Mouse (Mus musculus): ENCODE data around the gene Fgfrl1.
A peak's percentile ranks its signal among the peaks of the same experiment; 100 is the strongest.

The Fgfrl1 gene

GRCm38 (mm10) chr5:108667370-108667769, 24.8 kb upstream of the Fgfrl1 start:
- no peak for DNase-seq (ENCODE audit: low spot score)

GRCm38 (mm10) chr5:108668387-108668932, 23.7 kb upstream of the Fgfrl1 start:
- DNase-seq (ENCODE audit: low spot score): no peak

- DNase-seq (ENCODE audit: low spot score): peak; percentile 89
These were observed 22.9 kb upstream of the Fgfrl1 start, which contains the start of gene Dgkq for GRCm38 (mm10) chr5:108668977-108669936. Gene Dgkq, minus strand, starts transcription at chr5:108669672.

- no peak for DNase-seq (ENCODE audit: low spot score)
These were observed 22.2 kb upstream of the Fgfrl1 start for GRCm38 (mm10) chr5:108669986-108670385.

- DNase-seq (ENCODE audit: low spot score): peak; percentile 65
These were observed 21.4 kb upstream of the Fgfrl1 start for GRCm38 (mm10) chr5:108670785-108671184.

GRCm38 (mm10) chr5:108671757-108672156, 20.4 kb upstream of the Fgfrl1 start:
- no peak for DNase-seq (ENCODE audit: low spot score)

- DNase-seq (ENCODE audit: low spot score): no peak
These were observed 17.6 kb upstream of the Fgfrl1 start for GRCm38 (mm10) chr5:108674624-108675023.

GRCm38 (mm10) chr5:108675251-108675816, 16.8 kb upstream of the Fgfrl1 start, which contains the start of gene Slc26a1:
Gene Slc26a1, minus strand, starts transcription at chr5:108675569.
- no peak for DNase-seq (ENCODE audit: low spot score)

GRCm38 (mm10) chr5:108676772-108677498, 15.2 kb upstream of the Fgfrl1 start:
- peak; percentile 36 for DNase-seq (ENCODE audit: low spot score)

- peak; percentile 85 for DNase-seq (ENCODE audit: low spot score)
These were observed 14.4 kb upstream of the Fgfrl1 start for GRCm38 (mm10) chr5:108677605-108678295.

- DNase-seq (ENCODE audit: low spot score): no peak
These were observed 13.8 kb upstream of the Fgfrl1 start for GRCm38 (mm10) chr5:108678296-108678854.

GRCm38 (mm10) chr5:108679909-108680308, 12.3 kb upstream of the Fgfrl1 start:
- DNase-seq (ENCODE audit: low spot score): no peak

- DNase-seq (ENCODE audit: low spot score): no peak
These were observed 11.3 kb upstream of the Fgfrl1 start for GRCm38 (mm10) chr5:108680871-108681270.

- DNase-seq (ENCODE audit: low spot score): no peak
These were observed 3.1 kb upstream of the Fgfrl1 start for GRCm38 (mm10) chr5:108689091-108689490.

GRCm38 (mm10) chr5:108691152-108691551, 1.0 kb upstream of the Fgfrl1 start:
- no peak for DNase-seq (ENCODE audit: low spot score)

GRCm38 (mm10) chr5:108693872-108694288, 1.7 kb downstream of the Fgfrl1 start:
- DNase-seq (ENCODE audit: low spot score): peak; percentile 94

GRCm38 (mm10) chr5:108694352-108695261, 2.4 kb downstream of the Fgfrl1 start:
- DNase-seq (ENCODE audit: low spot score): peak; percentile 45

GRCm38 (mm10) chr5:108695861-108696260, 3.7 kb downstream of the Fgfrl1 start:
- no peak for DNase-seq (ENCODE audit: low spot score)

- DNase-seq (ENCODE audit: low spot score): no peak
These were observed 4.4 kb downstream of the Fgfrl1 start for GRCm38 (mm10) chr5:108696542-108696941.

GRCm38 (mm10) chr5:108697341-108697753, 5.2 kb downstream of the Fgfrl1 start:
- DNase-seq (ENCODE audit: low spot score): peak; percentile 74

All from embryo, embryonic 10 days (tissue).